Mouse (Mus musculus): Measurements from ENCODE around the gene Sumo2. TPM values are rescaled to one million over a fixed set of nuclear protein-coding genes. Genes with fewer than 3 reads are reported as not detected.
A peak's percentile ranks its signal among the peaks of the same experiment; 100 is the strongest.

The Sumo2 gene
- polyA plus RNA-seq, 1 experiment from 2014 or later: 539 TPM

GRCm38 (mm10) chr11:115516942-115517341 is 19.1 kb downstream of the Sumo2 start:
- no peak overlapping the region for H3K4me3 ChIP-seq (ENCODE audit: low read depth, low read length)
- WGBS: 84% methylated on average over 5 of the region's 5 CpGs
- H3K4me2 ChIP-seq (replicated peaks; ENCODE audit: low read depth): no peak overlapping the region
- TF ChIP-seq CTCF (IDR thresholded peaks at IDR 0.05; ENCODE audit: low read depth) (no peak), EP300 (optimal IDR thresholded peaks at IDR 0.05) (no peak)
- H3K4me1 ChIP-seq (replicated peaks; ENCODE audit: control insufficient read depth, insufficient read depth): peaks cover 4% of the 10 kb centered on the region; the same call in 1 of the 2 replicates
- H3K9ac ChIP-seq (ENCODE audit: low read length): no peak overlapping the region
- ATAC-seq (ENCODE audit: low FRiP score, low TSS enrichment) (no peak), DNase-seq (ENCODE audit: low spot score) (no peak)
- no peaks in the 10 kb centered on the region for H3K9me3 ChIP-seq (ENCODE audit: control insufficient read depth, low read length)
- no peaks in the 10 kb centered on the region for H3K36me3 ChIP-seq (ENCODE audit: control insufficient read depth, insufficient read depth, low read length)
- H3K27me3 ChIP-seq (ENCODE audit: control insufficient read depth, insufficient read depth, low read length): no peaks in the 10 kb centered on the region
- H3K27ac ChIP-seq (replicated peaks): no peak overlapping the region

- no peak for DNase-seq (ENCODE audit: low spot score)
- Histone ChIP-seq H3K9ac (ENCODE audit: low read length) (no peak overlapping the region), H3K4me3 (ENCODE audit: low read depth, low read length) (no peak overlapping the region), H3K9me3 (ENCODE audit: control insufficient read depth, low read length) (no peaks in the 10 kb centered on the region), H3K27ac (replicated peaks) (no peak overlapping the region), H3K27me3 (ENCODE audit: control insufficient read depth, insufficient read depth, low read length) (no peaks in the 10 kb centered on the region), H3K36me3 (ENCODE audit: control insufficient read depth, insufficient read depth, low read length) (no peaks in the 10 kb centered on the region), H3K4me1 (replicated peaks; ENCODE audit: control insufficient read depth, insufficient read depth) (peaks cover 12% of the 10 kb centered on the region), H3K4me2 (replicated peaks; ENCODE audit: low read depth) (no peak overlapping the region)
- no peak for ATAC-seq (ENCODE audit: low FRiP score, low TSS enrichment)
- 64% methylated on average over 6 of the region's 6 CpGs for WGBS
- TF ChIP-seq EP300 (optimal IDR thresholded peaks at IDR 0.05) (no peak), CTCF (IDR thresholded peaks at IDR 0.05; ENCODE audit: low read depth) (no peak)
These were observed 21.1 kb downstream of the Sumo2 start for GRCm38 (mm10) chr11:115515021-115515420.

GRCm38 (mm10) chr11:115514238-115514663 is 21.8 kb downstream of the Sumo2 start, which contains the start of gene Jpt1:
Gene Jpt1, minus strand, starts transcription at chr11:115514387.
- H3K4me1 ChIP-seq (replicated peaks; ENCODE audit: control insufficient read depth, insufficient read depth): peaks cover 12% of the 10 kb centered on the region
- H3K27me3 ChIP-seq (ENCODE audit: control insufficient read depth, insufficient read depth, low read length): no peaks in the 10 kb centered on the region
- peak within 1 kb of the TSS; percentile 90 for H3K9ac ChIP-seq (ENCODE audit: low read length)
- H3K36me3 ChIP-seq (ENCODE audit: control insufficient read depth, insufficient read depth, low read length): no peaks in the 10 kb centered on the region
- ATAC-seq (ENCODE audit: low FRiP score, low TSS enrichment) (peak; percentile 95), DNase-seq (ENCODE audit: low spot score) (peak; percentile 94)
- H3K9me3 ChIP-seq (ENCODE audit: control insufficient read depth, low read length): no peaks in the 10 kb centered on the region
- under 1% methylated on average over 24 of the region's 24 CpGs for WGBS
- H3K4me3 ChIP-seq (ENCODE audit: low read depth, low read length): peak within 1 kb of the TSS; percentile 79
- no peak for TF ChIP-seq CTCF (IDR thresholded peaks at IDR 0.05; ENCODE audit: low read depth)
- peak; percentile 92 for TF ChIP-seq EP300 (optimal IDR thresholded peaks at IDR 0.05)
- peak within 1 kb of the TSS; percentile 94 for H3K4me2 ChIP-seq (replicated peaks; ENCODE audit: low read depth)
- H3K27ac ChIP-seq (replicated peaks): peak within 1 kb of the TSS; percentile 89

GRCm38 (mm10) chr11:115513271-115514237 is 22.5 kb downstream of the Sumo2 start:
- peak overlapping the region; percentile 94 for H3K4me2 ChIP-seq (replicated peaks; ENCODE audit: low read depth)
- no peak for TF ChIP-seq EP300 (optimal IDR thresholded peaks at IDR 0.05)
- TF ChIP-seq CTCF (IDR thresholded peaks at IDR 0.05; ENCODE audit: low read depth): no peak
- DNase-seq (ENCODE audit: low spot score): peak; percentile 69
- peaks cover 12% of the 10 kb centered on the region for H3K4me1 ChIP-seq (replicated peaks; ENCODE audit: control insufficient read depth, insufficient read depth)
- H3K9me3 ChIP-seq (ENCODE audit: control insufficient read depth, low read length): no peaks in the 10 kb centered on the region
- peak overlapping the region; percentile 89 for H3K27ac ChIP-seq (replicated peaks)
- peak overlapping the region; percentile 79 for H3K4me3 ChIP-seq (ENCODE audit: low read depth, low read length)
- no peaks in the 10 kb centered on the region for H3K27me3 ChIP-seq (ENCODE audit: control insufficient read depth, insufficient read depth, low read length)
- peak; percentile 47 for ATAC-seq (ENCODE audit: low FRiP score, low TSS enrichment)
- under 1% methylated on average over 57 of the region's 57 CpGs for WGBS
- peak overlapping the region; percentile 90 for H3K9ac ChIP-seq (ENCODE audit: low read length)
- no peaks in the 10 kb centered on the region for H3K36me3 ChIP-seq (ENCODE audit: control insufficient read depth, insufficient read depth, low read length)

GRCm38 (mm10) chr11:115512407-115513183 is 23.5 kb downstream of the Sumo2 start:
- peak; percentile 24 for ATAC-seq (ENCODE audit: low FRiP score, low TSS enrichment)
- H3K4me2 ChIP-seq (replicated peaks; ENCODE audit: low read depth): peak overlapping the region; percentile 94
- H3K36me3 ChIP-seq (ENCODE audit: control insufficient read depth, insufficient read depth, low read length): no peaks in the 10 kb centered on the region
- 15% methylated on average over 8 of the region's 8 CpGs for WGBS
- TF ChIP-seq CTCF (IDR thresholded peaks at IDR 0.05; ENCODE audit: low read depth): no peak
- TF ChIP-seq EP300 (optimal IDR thresholded peaks at IDR 0.05): no peak
- H3K9ac ChIP-seq (ENCODE audit: low read length): peak overlapping the region; percentile 90
- H3K4me3 ChIP-seq (ENCODE audit: low read depth, low read length): peak overlapping the region; percentile 79
- H3K9me3 ChIP-seq (ENCODE audit: control insufficient read depth, low read length): no peaks in the 10 kb centered on the region
- H3K27ac ChIP-seq (replicated peaks): peak overlapping the region; percentile 89
- peak; percentile 62 for DNase-seq (ENCODE audit: low spot score)
- no peaks in the 10 kb centered on the region for H3K27me3 ChIP-seq (ENCODE audit: control insufficient read depth, insufficient read depth, low read length)
- H3K4me1 ChIP-seq (replicated peaks; ENCODE audit: control insufficient read depth, insufficient read depth): peaks cover 12% of the 10 kb centered on the region
